Mouse (Mus musculus) embryonic fibroblast, embryonic 13.5 days (primary cell): ENCODE results near the gene Hivep2. TPM values are rescaled to one million over a fixed set of nuclear protein-coding genes. Genes with fewer than 3 reads are reported as not detected.

Experiments
- H3K27ac ChIP-seq: 2 replicates; pipeline ENCODE4 v1.5.1; 2012; ENCODE audit warnings: low read length, control low read depth, inconsistent platforms; ENCODE audit not compliant: insufficient read depth
- H3K4me1 ChIP-seq: 2 replicates; pipeline ENCODE4 v1.6.1; 2011; ENCODE audit warnings: low read length; ENCODE audit not compliant: control insufficient read depth, insufficient read depth
- H3K4me3 ChIP-seq: 2 replicates; pipeline ENCODE4 v1.5.1; 2011; ENCODE audit warnings: mild to moderate bottlenecking, control low read depth, low read length; ENCODE audit not compliant: insufficient read depth
- CTCF ChIP-seq: IDR thresholded peaks from 2 replicates; pipeline ENCODE4 v1.5.1; 2011; ENCODE audit warnings: mild to moderate bottlenecking, control low read depth, low read length, moderate library complexity, borderline replicate concordance; ENCODE audit not compliant: insufficient read depth
- POLR2A ChIP-seq: IDR thresholded peaks from 2 replicates; pipeline ENCODE4 v1.6.1; 2011; ENCODE audit warnings: low read depth, mild to moderate bottlenecking, control low read depth, low read length, moderate library complexity
- polyA plus RNA-seq: library from polyadenylated mRNA; stranded (reverse); fragments of >200 nt; gene quantifications from 2 replicates; pipeline ENCODE4 v1.2.4, GENCODE M21; 2011; ENCODE audit warnings: low read depth; ENCODE audit not compliant: missing spikeins, insufficient read length

The Hivep2 gene
- polyA plus RNA-seq, 1 experiment, result 25.6 TPM

- Histone ChIP-seq H3K4me3 (no peak overlapping the region), H3K27ac (no peak overlapping the region), H3K4me1 (no peaks in the 10 kb centered on the region)
- TF ChIP-seq CTCF (no peak), POLR2A (no peak)
These were observed 162.0 kb downstream of the Hivep2 start for GRCm38 (mm10) chr10:14127826-14128225.

GRCm38 (mm10) chr10:14130270-14130669, 164.4 kb downstream of the Hivep2 start:
- Histone ChIP-seq H3K4me1 (no peaks in the 10 kb centered on the region), H3K4me3 (no peak overlapping the region), H3K27ac (no peak overlapping the region)
- TF ChIP-seq POLR2A (no peak), CTCF (no peak)

GRCm38 (mm10) chr10:14131307-14131706, 165.4 kb downstream of the Hivep2 start:
- no peaks in the 10 kb centered on the region for H3K4me1 ChIP-seq
- no peak overlapping the region for H3K4me3 ChIP-seq
- TF ChIP-seq POLR2A, result no peak
- no peak for TF ChIP-seq CTCF
- no peak overlapping the region for H3K27ac ChIP-seq

- H3K4me3 ChIP-seq, result no peak overlapping the region
- H3K27ac ChIP-seq, result no peak overlapping the region
- H3K4me1 ChIP-seq, result no peaks in the 10 kb centered on the region
- TF ChIP-seq POLR2A, result no peak
- TF ChIP-seq CTCF, result no peak
These were observed 166.2 kb downstream of the Hivep2 start for GRCm38 (mm10) chr10:14132061-14132460.

GRCm38 (mm10) chr10:14132937-14133336, 167.1 kb downstream of the Hivep2 start:
- H3K27ac ChIP-seq, result no peak overlapping the region
- TF ChIP-seq CTCF (no peak), POLR2A (no peak)

GRCm38 (mm10) chr10:14138663-14139062, 172.8 kb downstream of the Hivep2 start:
- TF ChIP-seq POLR2A, result no peak
- no peak for TF ChIP-seq CTCF
- H3K4me1 ChIP-seq, result no peaks in the 10 kb centered on the region
- no peak overlapping the region for H3K27ac ChIP-seq
- H3K4me3 ChIP-seq, result no peak overlapping the region

More at GRCm38 (mm10) chr10:14132937-14133336, 167.1 kb downstream of the Hivep2 start:
- Histone ChIP-seq H3K4me1 (no peaks in the 10 kb centered on the region), H3K4me3 (no peak overlapping the region)

- Histone ChIP-seq H3K4me3 (no peak overlapping the region), H3K4me1 (no peaks in the 10 kb centered on the region), H3K27ac (no peak overlapping the region)
- TF ChIP-seq POLR2A (no peak), CTCF (no peak)
These were observed 179.0 kb downstream of the Hivep2 start for GRCm38 (mm10) chr10:14144840-14145239.

GRCm38 (mm10) chr10:14164829-14165228, 199.0 kb downstream of the Hivep2 start:
- H3K4me1 ChIP-seq, result peaks cover 3% of the 10 kb centered on the region; the same call in 1 of the 2 replicates
- TF ChIP-seq POLR2A (no peak), CTCF (no peak)
- H3K4me3 ChIP-seq, result no peak overlapping the region
- no peak overlapping the region for H3K27ac ChIP-seq

- TF ChIP-seq POLR2A (no peak), CTCF (no peak)
- peaks cover 3% of the 10 kb centered on the region; the same call in 1 of the 2 replicates for H3K4me1 ChIP-seq
- no peak overlapping the region for H3K27ac ChIP-seq
- H3K4me3 ChIP-seq, result no peak overlapping the region
These were observed 202.4 kb downstream of the Hivep2 start for GRCm38 (mm10) chr10:14168197-14168844.

- TF ChIP-seq CTCF (no peak), POLR2A (no peak)
- no peak overlapping the region for H3K27ac ChIP-seq
- H3K4me1 ChIP-seq, result peaks cover 3% of the 10 kb centered on the region; the same call in 1 of the 2 replicates
- H3K4me3 ChIP-seq, result no peak overlapping the region
These were observed 203.1 kb downstream of the Hivep2 start for GRCm38 (mm10) chr10:14168869-14169566.
